Mouse (Mus musculus): ENCODE data around the gene Cavin2. TPM values are rescaled to one million over a fixed set of nuclear protein-coding genes. Genes with fewer than 3 reads are reported as not detected.

Cavin2 gene
- total RNA-seq (2021): 10 to 100 TPM; 50.8 to 56.3 TPM
- long read RNA-seq, experiment 1, transcript Cavin2-201 (2 exons, 3,055 nt): major isoform, 46 of 72 reads
- long read RNA-seq, experiment 1, partial matches to known transcripts: 0 of 72 reads
- long read RNA-seq, experiment 1, other reads (novel, unspliced or antisense): 26 of 72 reads
- long read RNA-seq, experiment 2, transcript Cavin2-201 (2 exons, 3,055 nt): major isoform, 111 of 128 reads
- long read RNA-seq, experiment 2, partial matches to known transcripts: 0 of 128 reads
- long read RNA-seq, experiment 2, other reads (novel, unspliced or antisense): 17 of 128 reads

DNA sequence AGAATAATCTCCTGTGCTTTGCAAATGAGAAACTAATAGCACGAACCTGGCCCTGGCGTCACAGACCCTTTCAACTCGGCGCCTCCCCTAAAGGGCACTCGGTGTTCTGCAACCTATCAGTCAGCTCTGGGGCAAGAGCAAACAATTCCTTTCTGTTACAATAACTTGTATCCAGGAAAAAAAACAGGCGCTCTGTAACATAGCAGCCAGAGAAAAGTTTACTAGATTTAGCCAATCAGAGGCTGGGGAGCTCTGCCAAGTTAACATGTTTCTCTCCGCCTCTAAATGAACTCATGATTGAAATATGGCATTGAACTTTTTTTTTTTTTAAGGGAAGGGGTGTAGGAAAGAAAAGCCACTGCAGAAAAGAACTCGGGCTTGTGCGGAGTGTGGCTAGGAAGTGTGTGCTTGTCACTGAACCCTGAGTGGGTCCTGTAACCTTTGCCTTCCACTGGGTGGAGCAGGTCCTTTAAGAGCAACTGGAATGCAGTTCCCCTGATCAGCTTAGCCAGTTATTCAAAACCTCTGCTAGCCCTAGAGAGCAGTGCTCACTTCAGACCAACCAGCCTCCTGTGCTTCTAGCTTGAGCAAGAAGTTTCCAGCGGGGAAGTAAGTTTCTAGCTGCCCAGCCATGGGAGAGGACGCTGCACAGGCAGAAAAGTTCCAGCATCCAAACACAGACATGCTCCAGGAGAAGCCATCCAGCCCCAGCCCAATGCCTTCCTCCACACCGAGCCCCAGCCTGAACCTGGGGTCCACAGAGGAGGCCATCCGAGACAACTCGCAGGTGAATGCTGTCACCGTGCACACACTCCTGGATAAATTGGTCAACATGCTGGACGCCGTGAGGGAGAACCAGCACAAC lies at the start of gene Cavin2:
Gene Cavin2, plus strand, starts transcription at position 372 of the 865 bp plus-strand sequence.
- peak in 1 of 2 experiments; percentile 12 for DNase-seq (ENCODE audit: low spot score in 2 of 2)

DNA sequence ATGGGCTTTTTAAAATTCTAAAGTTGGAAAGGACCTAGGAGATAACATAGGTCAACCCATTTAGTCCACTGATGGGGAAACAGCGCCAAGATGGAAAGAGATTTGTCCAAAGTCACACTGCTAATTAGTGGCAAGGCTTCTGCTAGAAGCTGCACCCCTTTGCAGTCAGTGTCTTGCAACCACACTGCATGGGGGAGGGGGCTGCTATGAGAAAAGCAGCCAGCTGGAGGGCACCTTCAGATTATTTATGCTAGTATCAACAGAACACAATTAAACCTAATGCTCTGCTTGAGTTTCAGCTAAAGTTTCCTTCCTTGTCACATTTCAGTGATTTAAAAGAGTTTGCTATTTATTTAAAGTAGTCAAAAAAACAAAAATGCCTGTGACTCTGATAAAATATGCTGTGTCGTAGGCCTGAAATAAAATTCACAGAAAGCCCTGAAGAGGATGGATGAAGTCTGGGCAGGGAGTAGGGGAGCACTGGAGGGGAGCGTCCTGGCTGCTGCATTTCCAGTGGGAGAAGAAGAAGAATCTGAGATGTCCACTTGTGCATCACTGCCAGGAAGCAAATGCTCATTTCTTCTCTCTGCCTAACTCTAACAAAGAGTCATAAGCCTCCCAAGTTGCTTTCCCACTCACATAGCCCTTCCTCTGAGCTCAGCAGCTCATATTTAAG lies 47.5 kb upstream of the Cavin2 start:
- no peak for DNase-seq (ENCODE audit: low spot score in 2 of 2)

DNA sequence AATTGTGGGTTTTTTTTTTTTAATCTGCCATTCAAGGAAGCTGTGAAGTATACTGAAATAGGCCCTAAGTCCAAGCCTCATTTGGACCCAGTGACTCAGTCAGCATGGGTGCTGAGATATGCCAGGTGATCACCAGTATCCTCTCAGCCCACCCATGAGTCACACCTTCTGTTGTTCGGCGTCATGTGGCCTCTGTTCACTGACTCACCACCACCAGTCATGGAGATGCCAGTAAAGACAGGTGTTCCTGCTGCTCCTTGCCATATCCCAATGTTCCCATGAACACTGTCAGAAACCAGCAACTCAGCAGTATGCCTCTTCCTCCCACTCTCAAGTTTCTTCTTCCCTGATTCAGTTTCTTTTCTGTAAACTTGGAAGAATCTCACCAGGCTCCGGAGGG lies 45.6 kb upstream of the Cavin2 start:
- DNase-seq (ENCODE audit: low spot score in 2 of 2): no peak

DNA sequence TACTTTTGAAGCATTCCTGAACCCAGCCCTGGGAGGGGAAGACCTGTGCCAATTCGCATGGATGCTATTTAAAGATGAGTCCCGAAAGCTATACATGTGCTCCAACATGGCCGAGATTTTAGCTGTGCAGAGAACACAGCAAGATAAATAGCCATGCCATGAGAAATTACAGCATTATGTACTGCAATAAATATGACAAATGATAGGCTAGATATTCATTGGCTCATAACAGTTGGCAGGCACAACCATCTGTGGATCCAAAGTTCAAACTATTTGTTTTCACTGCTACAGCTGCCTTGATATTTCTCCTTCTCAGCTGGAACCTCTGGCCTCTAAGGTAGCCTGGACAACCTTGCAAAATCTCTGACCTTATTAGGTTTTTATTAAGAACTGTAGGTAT lies 45.1 kb upstream of the Cavin2 start:
- no peak for DNase-seq (ENCODE audit: low spot score in 2 of 2)

DNA sequence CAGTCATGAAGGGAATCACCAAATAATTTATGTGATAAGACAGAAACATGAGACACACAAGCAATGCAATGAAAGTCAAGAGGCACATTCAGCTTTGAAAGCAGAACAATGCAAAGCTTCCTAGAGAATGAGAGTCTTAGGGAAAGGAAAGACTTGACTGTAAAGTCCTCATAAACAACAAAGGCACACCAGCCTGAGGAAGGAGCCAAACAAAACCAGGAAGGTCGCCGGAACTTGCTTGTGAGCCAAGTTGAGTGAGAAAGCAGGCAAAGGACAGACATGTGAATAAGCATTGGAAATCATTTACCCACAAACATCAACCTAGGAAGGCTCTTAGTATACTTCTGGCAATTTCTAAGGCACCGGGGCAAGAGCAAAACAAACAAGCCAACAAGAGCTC lies 43.5 kb upstream of the Cavin2 start:
- DNase-seq (ENCODE audit: low spot score in 2 of 2): no peak

DNA sequence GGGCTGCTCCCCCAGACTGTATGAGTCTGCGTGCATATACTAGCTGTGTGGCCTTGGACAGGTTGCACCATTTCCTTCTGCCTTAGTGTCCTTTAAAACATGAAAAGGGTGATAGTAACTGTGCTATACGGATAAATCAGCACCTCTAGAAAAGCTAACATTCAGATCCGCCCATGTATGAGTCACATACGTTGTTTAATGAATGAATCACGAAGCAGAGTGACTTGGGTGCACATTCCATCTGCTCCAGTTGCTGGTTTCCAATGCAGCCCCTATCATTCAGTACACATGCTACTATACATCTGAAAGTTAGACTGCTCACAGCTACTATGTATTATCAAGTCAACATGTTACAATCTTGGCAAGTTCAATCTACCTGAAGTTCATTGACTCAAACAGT lies 38.6 kb upstream of the Cavin2 start:
- no peak for DNase-seq (ENCODE audit: low spot score in 2 of 2)

DNA sequence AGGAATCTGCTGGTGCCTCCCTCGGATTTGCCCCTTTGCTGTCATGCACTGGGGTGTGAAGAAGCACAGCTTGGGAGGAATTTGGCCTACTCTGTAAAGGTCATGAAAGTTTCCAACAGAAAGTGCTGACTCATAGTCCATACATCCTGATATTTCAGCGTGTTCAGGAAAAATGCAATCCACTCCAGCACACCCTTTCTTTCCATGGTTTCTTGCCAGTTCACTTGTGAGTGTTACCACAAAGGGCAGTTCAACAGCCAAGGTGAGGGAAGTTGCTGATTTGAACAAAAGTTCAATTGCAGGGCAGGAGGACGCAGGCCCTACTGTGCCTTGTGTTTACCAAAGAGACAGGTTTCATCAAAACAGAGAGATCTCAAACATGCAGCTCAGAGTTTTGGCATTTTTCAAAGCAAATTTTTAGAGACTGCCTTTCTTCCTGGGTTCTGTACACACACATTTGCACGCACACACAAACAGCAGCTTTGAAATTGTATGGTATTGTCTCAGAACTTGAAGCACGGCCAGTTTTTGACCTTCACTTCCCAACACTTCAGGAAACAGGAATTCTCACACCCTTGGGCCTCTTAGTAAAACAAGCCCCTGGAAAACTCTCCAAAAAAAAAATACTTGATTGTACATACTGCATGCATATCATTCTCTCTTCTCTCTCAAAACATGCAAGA lies 23.7 kb upstream of the Cavin2 start:
- no peak for DNase-seq (ENCODE audit: low spot score in 2 of 2)

DNA sequence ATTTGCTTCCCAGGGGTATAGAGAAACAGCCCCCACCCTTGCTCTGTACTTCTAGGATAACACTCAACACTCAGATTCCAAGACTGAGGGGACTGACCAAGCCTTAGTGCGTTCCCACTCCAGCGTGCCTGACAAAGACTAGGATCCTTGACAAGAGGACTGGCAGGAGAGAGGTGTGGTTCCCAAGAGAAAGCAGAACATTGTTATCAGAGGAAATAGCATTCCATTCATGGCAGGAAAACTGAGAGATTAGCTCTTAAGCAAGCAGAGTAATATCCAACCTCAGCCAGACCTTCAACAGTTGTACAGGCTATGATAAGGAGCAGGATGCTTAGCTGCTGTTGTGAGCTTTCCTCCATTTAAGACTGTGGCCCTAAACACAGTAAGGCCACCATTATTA lies 23.0 kb upstream of the Cavin2 start:
- no peak for DNase-seq (ENCODE audit: low spot score in 2 of 2)

DNA sequence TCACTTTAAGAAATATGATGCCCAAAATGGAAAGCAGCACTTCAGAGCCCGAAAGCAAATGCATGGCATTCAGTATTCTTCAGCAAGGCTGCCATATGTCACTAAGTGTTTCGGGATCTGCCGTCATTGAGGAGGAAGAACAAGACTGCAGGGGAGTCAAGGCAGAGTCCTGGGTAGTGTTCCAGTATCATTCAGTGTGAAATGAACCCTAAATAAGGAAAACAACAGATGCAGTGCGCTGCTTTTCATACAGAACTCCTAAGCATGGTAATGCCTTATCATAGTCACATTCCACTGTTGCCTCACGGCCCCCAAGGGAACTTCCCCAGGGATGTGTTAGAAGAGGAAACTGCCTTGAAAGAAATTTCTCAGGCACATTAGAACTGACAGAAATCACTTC lies 21.8 kb upstream of the Cavin2 start:
- DNase-seq (ENCODE audit: low spot score in 2 of 2): no peak

DNA sequence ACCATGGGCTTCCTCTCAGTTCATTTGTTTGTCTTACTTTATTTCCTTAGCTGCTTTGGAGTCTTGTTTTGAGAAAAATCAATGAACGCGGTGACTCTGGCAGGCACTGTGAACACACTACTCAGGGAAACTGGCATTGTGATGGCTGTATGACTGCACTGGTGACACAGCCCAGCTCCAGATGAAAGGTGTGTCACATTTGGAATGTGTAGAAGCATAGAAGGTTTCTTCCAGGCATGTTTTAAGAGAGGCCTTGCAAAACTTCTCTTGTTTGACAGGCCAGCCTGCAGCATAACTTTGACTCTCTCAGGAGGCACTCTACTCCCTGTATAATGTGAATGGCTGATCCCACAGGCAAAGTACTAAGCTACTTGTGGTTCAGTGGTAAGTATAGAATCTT lies 20.7 kb upstream of the Cavin2 start:
- no peak for DNase-seq (ENCODE audit: low spot score in 2 of 2)

DNA sequence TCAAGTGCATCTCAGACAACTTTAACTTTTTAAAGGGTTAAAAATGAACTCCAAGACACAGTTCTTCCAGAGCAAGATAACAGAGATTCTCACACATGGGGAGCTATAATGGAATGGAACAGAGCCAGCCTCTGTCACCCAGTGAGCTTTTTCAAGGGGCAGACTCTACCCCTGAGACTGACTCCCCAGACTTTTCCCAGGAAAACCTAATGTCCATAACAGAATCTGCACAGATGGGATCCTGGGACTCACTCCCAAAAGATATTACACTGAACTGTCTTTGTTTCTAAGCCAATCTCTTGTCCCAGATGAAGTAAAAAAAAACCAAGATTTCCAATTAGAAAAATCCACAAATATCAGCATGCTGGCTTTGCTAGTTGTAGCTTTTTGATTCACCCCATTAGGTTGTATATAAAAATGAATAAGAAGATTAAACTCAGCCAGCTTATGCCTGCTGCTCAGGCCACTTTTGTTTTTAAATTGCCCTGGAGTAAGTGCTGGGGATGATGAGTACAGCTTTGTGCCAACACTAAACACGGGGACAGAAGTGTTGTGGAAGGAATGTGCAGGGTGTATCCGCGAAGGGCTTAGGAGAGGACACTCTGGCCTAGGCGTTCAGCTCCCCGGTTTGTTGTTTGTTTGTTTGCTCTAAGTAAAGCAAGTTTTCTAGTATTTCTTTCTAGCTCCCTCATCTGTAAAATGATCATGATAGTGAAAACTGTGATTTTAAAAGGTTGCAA lies 18.6 kb upstream of the Cavin2 start:
- no peak for DNase-seq (ENCODE audit: low spot score in 2 of 2)

DNA sequence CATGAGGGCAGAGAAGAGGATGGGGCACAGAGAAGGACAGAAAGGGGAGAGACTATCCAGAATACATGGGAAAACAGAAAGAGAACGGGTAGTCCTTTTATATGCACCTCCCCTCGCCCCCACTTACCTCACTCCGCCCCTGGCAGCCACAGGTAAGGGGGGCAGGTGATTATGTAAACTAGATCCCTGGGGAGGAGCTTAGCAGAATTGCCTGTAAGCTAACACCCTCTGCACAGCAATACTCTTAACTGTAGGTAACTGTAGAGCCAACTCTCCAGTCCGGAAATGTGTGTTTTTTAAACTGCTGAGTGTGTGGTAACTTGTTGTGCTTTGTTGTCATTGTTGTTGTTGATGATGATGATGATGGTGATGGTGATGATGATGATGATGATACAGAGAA lies 17.1 kb upstream of the Cavin2 start:
- no peak for DNase-seq (ENCODE audit: low spot score in 2 of 2)

DNA sequence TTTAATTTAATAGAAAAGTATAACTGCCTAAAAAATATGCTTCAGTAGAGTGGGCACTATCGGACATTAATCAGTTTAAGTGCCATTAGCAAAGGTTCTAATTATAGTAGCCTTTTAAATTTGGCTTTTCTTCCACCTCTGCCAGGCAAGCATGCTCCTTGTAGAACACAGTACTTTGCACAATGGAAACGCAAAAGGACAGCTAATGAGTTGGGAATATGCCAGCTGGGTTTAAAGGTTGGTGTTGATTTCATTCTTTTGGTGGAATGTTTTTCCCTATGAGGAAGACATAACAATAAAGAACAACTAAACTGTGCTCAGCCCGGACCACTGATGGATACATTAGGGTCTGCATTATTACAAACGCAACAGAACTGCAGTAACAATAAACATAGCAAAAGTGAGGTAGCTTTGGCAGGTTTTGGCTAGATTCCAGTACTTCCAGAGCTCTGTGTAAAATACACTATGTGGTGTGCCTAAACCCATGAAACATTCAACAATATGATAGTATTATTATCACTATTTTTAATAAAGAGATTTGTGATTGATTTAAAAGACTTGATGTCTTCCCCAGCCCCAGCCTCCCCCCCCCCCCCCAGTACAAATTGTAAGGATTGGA lies 16.2 kb upstream of the Cavin2 start:
- no peak for DNase-seq (ENCODE audit: low spot score in 2 of 2)

DNA sequence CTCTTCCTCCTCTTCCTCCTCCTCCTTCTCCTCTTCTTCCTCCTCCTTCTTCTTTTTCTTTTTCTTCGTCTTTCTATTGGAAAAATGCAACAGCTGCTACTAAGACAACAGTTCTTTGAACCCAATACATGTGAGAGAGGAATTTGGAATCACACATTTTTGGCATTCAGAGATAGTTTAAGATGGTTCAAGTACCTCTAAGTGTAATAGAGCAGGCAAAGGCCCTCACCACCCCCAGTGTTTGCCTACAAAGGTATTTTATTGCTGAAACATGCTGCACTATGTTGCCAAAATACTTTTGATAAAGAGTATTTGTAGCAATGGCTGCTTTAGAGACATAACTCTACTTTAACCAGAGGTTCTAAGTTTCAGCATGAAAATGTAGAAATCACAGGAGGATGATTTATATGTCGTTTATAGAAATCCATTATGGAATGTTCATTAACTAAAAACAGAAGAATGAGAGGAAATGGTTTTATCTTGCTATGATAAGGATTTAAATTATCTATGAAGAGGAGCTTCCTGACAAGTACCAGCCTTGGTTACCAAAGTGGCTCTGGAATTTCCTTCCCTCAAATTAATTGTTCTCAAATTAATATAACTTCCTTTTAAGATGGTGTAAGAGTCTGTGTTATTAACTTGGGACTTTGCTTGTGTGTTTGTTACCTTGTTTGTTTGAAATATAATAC lies 10.9 kb upstream of the Cavin2 start:
- DNase-seq (ENCODE audit: low spot score in 2 of 2): no peak

DNA sequence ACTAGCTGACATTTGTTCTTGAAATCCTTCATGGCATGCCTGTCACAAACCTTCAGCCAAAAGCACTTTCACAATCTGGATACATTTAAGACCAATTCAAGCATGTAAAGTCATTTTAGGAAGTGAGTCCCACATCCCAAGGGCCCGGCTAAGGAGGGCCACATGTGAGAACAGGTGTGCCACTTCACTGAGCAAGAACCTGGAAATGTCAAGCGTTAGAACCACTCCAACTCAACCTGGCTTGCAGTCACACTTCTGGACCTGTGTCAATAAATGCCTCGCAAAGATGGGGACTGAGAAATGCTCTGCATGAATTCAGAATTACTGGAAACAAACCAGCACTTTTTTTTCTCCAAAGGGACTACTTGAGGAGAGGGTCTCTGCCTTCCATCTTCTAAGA lies 725 bp upstream of the Cavin2 start:
- no peak for DNase-seq (ENCODE audit: low spot score in 2 of 2)

DNA sequence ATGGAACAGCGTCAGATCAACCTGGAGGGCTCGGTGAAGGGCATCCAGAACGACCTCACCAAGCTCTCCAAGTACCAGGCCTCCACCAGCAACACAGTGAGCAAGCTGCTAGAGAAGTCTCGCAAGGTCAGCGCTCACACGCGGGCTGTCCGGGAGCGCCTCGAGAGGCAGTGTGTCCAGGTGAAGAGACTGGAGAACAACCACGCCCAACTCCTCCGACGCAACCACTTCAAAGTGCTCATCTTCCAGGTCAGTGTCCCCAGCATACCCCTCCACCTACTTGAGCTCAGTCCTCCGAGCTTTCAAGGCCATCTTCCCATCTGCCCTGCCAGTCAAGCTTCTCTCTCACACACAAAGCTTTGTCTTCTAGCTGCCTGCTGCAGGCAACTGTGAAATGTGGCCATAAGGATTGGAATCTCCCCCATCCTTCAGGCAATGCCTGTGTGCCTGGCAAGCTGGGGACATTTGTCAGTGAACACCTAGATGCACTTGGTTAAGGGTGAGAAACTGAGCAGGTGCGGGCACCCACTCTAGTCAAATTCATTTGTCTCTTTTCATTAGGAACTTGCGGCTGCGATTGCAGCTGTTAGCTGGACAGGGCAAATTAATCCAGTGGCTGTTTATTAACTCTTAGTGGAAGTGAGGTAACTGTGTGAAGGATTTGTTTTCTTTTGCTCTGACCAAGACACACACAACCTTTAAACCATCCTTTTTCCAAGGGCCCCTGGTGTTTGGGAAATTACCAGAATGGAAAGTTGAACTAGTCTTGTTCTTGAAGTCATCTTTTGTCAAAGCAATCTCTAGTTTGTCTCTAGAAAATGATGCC lies 907 bp downstream of the Cavin2 start:
- DNase-seq (ENCODE audit: low spot score in 2 of 2): no peak

DNA sequence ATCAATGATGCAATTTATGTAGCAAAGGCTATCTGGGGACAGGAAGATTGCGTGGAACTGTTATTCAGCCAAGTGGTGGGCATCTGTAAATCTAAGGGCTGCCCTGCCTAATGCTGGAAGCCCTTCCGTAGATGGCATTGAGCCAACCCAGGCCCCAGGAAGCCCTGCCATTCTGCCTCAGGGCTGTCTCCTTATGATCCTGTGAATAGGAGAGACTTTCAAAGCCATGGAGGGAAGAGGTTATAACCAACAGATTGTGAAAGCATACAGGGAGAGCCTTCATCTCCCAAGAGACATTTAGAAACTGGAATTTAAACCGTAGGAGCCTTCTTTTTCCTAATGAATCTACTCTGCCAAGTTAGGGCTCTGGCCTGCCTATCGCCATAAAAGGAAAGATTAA lies 1.7 kb downstream of the Cavin2 start:
- no peak for DNase-seq (ENCODE audit: low spot score in 2 of 2)

DNA sequence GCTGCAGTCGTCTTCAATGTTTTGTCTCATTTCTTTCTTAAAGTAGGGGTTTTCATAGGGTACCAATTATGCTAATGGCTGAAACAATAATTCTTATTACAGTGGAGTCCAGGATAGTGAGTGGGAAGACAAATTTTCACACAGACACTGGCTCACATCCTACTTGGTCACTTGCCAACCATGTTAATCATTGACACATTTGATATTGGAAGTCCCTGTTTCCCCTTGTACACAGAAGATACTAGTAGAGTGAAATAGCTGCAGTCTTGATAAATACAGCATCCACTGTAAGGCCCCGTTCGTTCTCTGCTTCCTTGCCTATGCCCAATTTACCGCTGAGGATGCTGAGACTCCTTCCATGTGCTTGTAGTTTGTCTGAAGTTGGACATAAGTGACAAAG lies 3.4 kb downstream of the Cavin2 start:
- no peak for DNase-seq (ENCODE audit: low spot score in 2 of 2)

All from adrenal gland, postnatal 4 days (tissue).